Mouse (Mus musculus) bone marrow, adult 2 months (tissue): Measurements from ENCODE around the gene Nprl3.

Experiments
- CTCF ChIP-seq: fragments of 200-500 bp; IDR thresholded peaks from 2 replicates; pipeline ENCODE4 v1.5.1; 2011; ENCODE audit warnings: low read length, control low read depth; ENCODE audit not compliant: control insufficient read depth, insufficient read depth
- POLR2A ChIP-seq: fragments of 200-500 bp; IDR thresholded peaks from 2 replicates; pipeline ENCODE4 v1.6.1; 2011; ENCODE audit warnings: low read depth, mild to moderate bottlenecking, control low read depth, low read length, borderline replicate concordance; ENCODE audit not compliant: control insufficient read depth

DNA sequence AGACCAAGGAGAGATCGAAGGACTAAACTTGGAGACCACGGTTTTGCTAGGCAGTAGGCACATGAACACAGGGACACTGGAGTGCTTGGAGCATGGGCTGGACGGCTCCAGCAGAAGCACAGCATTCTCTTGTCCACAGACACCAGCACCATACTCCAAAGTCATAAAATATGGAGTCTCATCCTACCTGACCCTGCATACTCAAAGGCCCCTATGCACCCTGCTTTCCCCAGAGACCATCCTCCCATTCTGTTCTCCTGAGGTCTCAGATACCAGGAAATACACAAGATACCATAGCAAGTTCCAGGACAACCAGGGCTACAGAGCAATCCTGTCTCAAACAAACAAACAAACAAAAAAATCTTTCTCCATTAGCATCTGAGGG is 30.1 kb downstream of the Nprl3 start:
- TF ChIP-seq CTCF (no peak), POLR2A (no peak)
